ENCODE assay signal across 8 mouse cellular contexts in the genomic region with DNA sequence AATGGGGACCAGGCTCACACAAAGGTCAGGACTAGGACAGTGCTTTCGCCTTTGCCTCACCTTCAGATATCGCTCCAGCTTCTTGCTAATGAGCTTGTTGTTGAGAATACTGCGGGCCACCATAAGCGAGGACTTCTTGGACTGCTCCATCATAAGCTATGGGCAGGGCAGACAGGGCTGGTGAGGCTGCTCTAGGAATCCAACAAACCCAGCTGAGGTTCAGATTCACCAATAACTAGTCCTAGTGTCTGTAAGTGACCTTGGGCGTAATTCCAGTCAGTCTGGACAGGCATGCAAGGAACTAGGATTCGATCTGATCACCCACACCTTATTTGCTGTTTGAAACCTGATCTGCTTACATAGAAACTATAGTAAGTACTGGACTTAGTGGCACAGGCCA. TPM values are rescaled to one million over a fixed set of nuclear protein-coding genes. Genes with fewer than 3 reads are reported as not detected.
DNase-seq lines count a peak whose midpoint lies in the region; ATAC-seq and TF ChIP-seq lines count a peak whose summit lies in the region.

No protein-coding gene starts in this region.

- H3K9me3 ChIP-seq in ES-E14 (ENCODE audit: control insufficient read depth, insufficient read depth, low read depth, low read length): no peaks in the 10 kb centered on the region
- no peaks in the 10 kb centered on the region for H3K9me3 ChIP-seq in forebrain, embryonic 13.5 days (replicated peaks)
- H3K9me3 ChIP-seq in limb, embryonic 13.5 days: no peaks in the 10 kb centered on the region
- no peaks in the 10 kb centered on the region for H3K9me3 ChIP-seq in stomach, embryonic 15.5 days

- H3K36me3 ChIP-seq in ES-E14 (ENCODE audit: control insufficient read depth, insufficient read depth, low read length, poor library complexity, severe bottlenecking): peaks cover 12% of the 10 kb centered on the region
- H3K36me3 ChIP-seq in forebrain, embryonic 13.5 days (ENCODE audit: poor library complexity, severe bottlenecking): peaks cover 41% of the 10 kb centered on the region
- H3K36me3 ChIP-seq in limb, embryonic 13.5 days: peaks cover 45% of the 10 kb centered on the region
- H3K36me3 ChIP-seq in stomach, embryonic 15.5 days: peaks cover 20% of the 10 kb centered on the region; the same call in 1 of the 2 replicates

- H3K9ac ChIP-seq in ES-E14 (ENCODE audit: insufficient read depth, low read depth, low read length, poor library complexity, severe bottlenecking): peak overlapping the region; percentile 80
- peak overlapping the region; percentile 90 for H3K9ac ChIP-seq in forebrain, embryonic 13.5 days
- peak overlapping the region; percentile 94 for H3K9ac ChIP-seq in limb, embryonic 13.5 days
- peak overlapping the region; percentile 56 for H3K9ac ChIP-seq in stomach, embryonic 15.5 days

- no peak for DNase-seq in gastrocnemius, adult 2 months
- no peak for DNase-seq in gastrocnemius, adult 8-10 months (ENCODE audit: low spot score in 2 of 2)
- no peak for DNase-seq in ES-E14 (ENCODE audit: low read depth, low spot score)
- no peak for DNase-seq in thymus, postnatal 4 days

- in situ Hi-C loops in ES-E14 (cut with MboI; ENCODE audit: low sequenced_read_pairs in 2 of 2, unreplicated experiment in 2 of 2): no loop called here

- H3K4me2 ChIP-seq in forebrain, embryonic 13.5 days: peak overlapping the region; percentile 88
- peak overlapping the region; percentile 92 for H3K4me2 ChIP-seq in limb, embryonic 13.5 days (replicated peaks)
- peak overlapping the region; percentile 81 for H3K4me2 ChIP-seq in stomach, embryonic 15.5 days

- WGBS in forebrain, embryonic 13.5 days: 28% methylated on average over 6 of the region's 6 CpGs
- WGBS in limb, embryonic 13.5 days: 15% methylated on average over 6 of the region's 6 CpGs
- 14% methylated on average over 6 of the region's 6 CpGs for WGBS in stomach, embryonic 15.5 days

- H3K27ac ChIP-seq in gastrocnemius, adult 2 months: peak overlapping the region; percentile 97
- H3K27ac ChIP-seq in ES-E14 (ENCODE audit: insufficient read depth, low read depth, low read length, poor library complexity, severe bottlenecking): peak overlapping the region; percentile 63; the same call in 1 of the 2 replicates
- H3K27ac ChIP-seq in forebrain, embryonic 13.5 days: peak overlapping the region; percentile 92
- peak overlapping the region; percentile 85 for H3K27ac ChIP-seq in limb, embryonic 13.5 days
- H3K27ac ChIP-seq in stomach, embryonic 15.5 days: peak overlapping the region; percentile 90

- intact Hi-C loops in gastrocnemius, adult 2 months (cut with DNase I): loop anchor here (5.0 kb wide), 1 partner anchor 40 kb away; a partner anchor contains a TSS

- peaks cover 8 to 9% of the 10 kb centered on the region in 2 experiments; a peak in 3 of 4 replicates for H3K4me1 ChIP-seq in ES-E14 (ENCODE audit: control insufficient read depth in 2 of 2, insufficient read depth in 2 of 2, low read length in 2 of 2, poor library complexity in 1 of 2)
- H3K4me1 ChIP-seq in forebrain, embryonic 13.5 days: peaks cover 31% of the 10 kb centered on the region
- peaks cover 23% of the 10 kb centered on the region for H3K4me1 ChIP-seq in limb, embryonic 13.5 days
- peaks cover 18% of the 10 kb centered on the region; the same call in 1 of the 2 replicates for H3K4me1 ChIP-seq in stomach, embryonic 15.5 days

- TF ChIP-seq CTCF in gastrocnemius, adult 2 months (IDR thresholded peaks at IDR 0.05): no peak

- no peak for ATAC-seq in forebrain, embryonic 13.5 days
- ATAC-seq in limb, embryonic 13.5 days (ENCODE audit: low FRiP score, low read depth): no peak
- ATAC-seq in stomach, embryonic 15.5 days (ENCODE audit: insufficient read depth, low FRiP score, low read depth): no peak
- ATAC-seq in granulocyte monocyte progenitor cell, adult 5-6 weeks (replicated peaks; ENCODE audit: poor library complexity, severe bottlenecking): no peak

- no peaks in the 10 kb centered on the region for H3K27me3 ChIP-seq in forebrain, embryonic 13.5 days
- no peaks in the 10 kb centered on the region for H3K27me3 ChIP-seq in limb, embryonic 13.5 days
- no peaks in the 10 kb centered on the region for H3K27me3 ChIP-seq in stomach, embryonic 15.5 days (replicated peaks)

- H3K4me3 ChIP-seq in gastrocnemius, adult 2 months: peak overlapping the region; percentile 86
- H3K4me3 ChIP-seq in ES-E14 (ENCODE audit: insufficient read depth in 1 of 2, low read depth in 1 of 2, low read length in 2 of 2, poor library complexity in 1 of 2, severe bottlenecking in 1 of 2): peak overlapping the region; percentile 69 to 75
- peak overlapping the region; percentile 94 for H3K4me3 ChIP-seq in forebrain, embryonic 13.5 days
- peak overlapping the region; percentile 87 for H3K4me3 ChIP-seq in limb, embryonic 13.5 days
- peak overlapping the region; percentile 95 for H3K4me3 ChIP-seq in stomach, embryonic 15.5 days (replicated peaks)

TF ChIP-seq in ES-E14, 5 proteins besides CTCF, POLR2A, EP300 and RAD21:
- no peak for TF ChIP-seq ZNF384 (IDR thresholded peaks at IDR 0.05; ENCODE audit: low read depth, low read length)
- TF ChIP-seq MAFK (IDR thresholded peaks at IDR 0.05; ENCODE audit: insufficient read depth, low read depth, low read length): no peak
- TF ChIP-seq CHD2 (IDR thresholded peaks at IDR 0.05; ENCODE audit: low read depth, low read length): no peak
TF ChIP-seq in ES-E14: peak in this region for 0.

RNA-seq across cellular contexts. Expression of a gene that starts 0.8 kb away (rescaled TPM):
- total RNA-seq in gastrocnemius, adult 2 months (2021): 10 to 100 TPM; 33.2 to 40.2 TPM
- 10 to 100 TPM; 27.5 to 36.4 (median 34.5) TPM for total RNA-seq in gastrocnemius, adult 8-10 months (2022)
- total RNA-seq in ES-E14 (2012; rRNA removed): 156 and 210 TPM in 2 replicates
- polyA plus RNA-seq in forebrain, embryonic 13.5 days (2015; fragmentation: Nextera tagmentation; extraction: Ambion mirVana): 112 and 114 TPM in 2 replicates
- 110 and 123 TPM in 2 replicates for polyA plus RNA-seq in limb, embryonic 13.5 days (2015; fragmentation: Nextera tagmentation; extraction: Ambion mirVana)
- polyA plus RNA-seq in stomach, embryonic 15.5 days (2015; fragmentation: Nextera tagmentation; extraction: Ambion mirVana): 86.1 and 98.3 TPM in 2 replicates
- 58.2 and 92.9 TPM in 2 replicates for total RNA-seq in granulocyte monocyte progenitor cell, adult 5-6 weeks (2014; fragmentation: Nextera tagmentation)
- total RNA-seq in granulocyte monocyte progenitor cell, adult 5-6 weeks (2017): 125 and 132 TPM in 2 replicates

RNA-seq across cellular contexts. Expression of a gene that starts 28.6 kb away (rescaled TPM):
- 10 to 100 TPM; 34.5 to 43.4 TPM for total RNA-seq in gastrocnemius, adult 2 months (2021)
- total RNA-seq in gastrocnemius, adult 8-10 months (2022): 10 to 100 TPM; 29.4 to 41.8 (median 37.5) TPM
- 63.6 and 126 TPM in 2 replicates for total RNA-seq in ES-E14 (2012; rRNA removed)
- 113 and 119 TPM in 2 replicates for polyA plus RNA-seq in forebrain, embryonic 13.5 days (2015; fragmentation: Nextera tagmentation; extraction: Ambion mirVana)
- 106 and 116 TPM in 2 replicates for polyA plus RNA-seq in limb, embryonic 13.5 days (2015; fragmentation: Nextera tagmentation; extraction: Ambion mirVana)
- 83.5 and 91.1 TPM in 2 replicates for polyA plus RNA-seq in stomach, embryonic 15.5 days (2015; fragmentation: Nextera tagmentation; extraction: Ambion mirVana)
- 31.6 and 55.2 TPM in 2 replicates for total RNA-seq in granulocyte monocyte progenitor cell, adult 5-6 weeks (2014; fragmentation: Nextera tagmentation)
- 58.8 and 65.8 TPM in 2 replicates for total RNA-seq in granulocyte monocyte progenitor cell, adult 5-6 weeks (2017)

RNA-seq across cellular contexts. Expression of a gene that starts 37.3 kb away (rescaled TPM):
- total RNA-seq in gastrocnemius, adult 2 months (2021): 10 to 100 TPM; 45.8 to 47.4 TPM
- total RNA-seq in gastrocnemius, adult 8-10 months (2022): 10 to 100 TPM; 38.2 to 40.8 (median 39.0) TPM
- 51.7 and 54.3 TPM in 2 replicates for total RNA-seq in ES-E14 (2012; rRNA removed)
- 84.5 and 87.1 TPM in 2 replicates for polyA plus RNA-seq in forebrain, embryonic 13.5 days (2015; fragmentation: Nextera tagmentation; extraction: Ambion mirVana)
- 99.1 and 109 TPM in 2 replicates for polyA plus RNA-seq in limb, embryonic 13.5 days (2015; fragmentation: Nextera tagmentation; extraction: Ambion mirVana)
- 68.8 and 79.5 TPM in 2 replicates for polyA plus RNA-seq in stomach, embryonic 15.5 days (2015; fragmentation: Nextera tagmentation; extraction: Ambion mirVana)
- total RNA-seq in granulocyte monocyte progenitor cell, adult 5-6 weeks (2014; fragmentation: Nextera tagmentation): 116 and 144 TPM in 2 replicates
- total RNA-seq in granulocyte monocyte progenitor cell, adult 5-6 weeks (2017): 14.4 and 22.2 TPM in 2 replicates
